Mouse (Mus musculus) liver, postnatal 0 days (tissue): ENCODE results near the gene Cradd.

Experiments used
- CTCF ChIP-seq: sonication (generic); IDR thresholded peaks from 2 replicates; pipeline ENCODE4 v1.5.1; 2016; ENCODE audit warnings: antibody characterized with exemption, low read depth
- EP300 ChIP-seq: IDR thresholded peaks from 2 replicates; pipeline ENCODE4 v1.6.1; 2016; ENCODE audit warnings: antibody characterized with exemption, low read depth, mild to moderate bottlenecking

- TF ChIP-seq CTCF (no peak), EP300 (no peak)
Measured at GRCm38 (mm10) chr10:95278085-95278484, 45.8 kb downstream of the Cradd start.
